Mouse (Mus musculus) lung, embryonic 16.5 days (tissue): ENCODE data around the gene Nupl1. TPM values are rescaled to one million over a fixed set of nuclear protein-coding genes. Genes with fewer than 3 reads are reported as not detected.

ENCODE experiments used
- ATAC-seq: fragments of 200-750 bp; cut with Nextera tagmentation; 2 replicates; pipeline ENCODE4 v1.8.0; 2017; ENCODE audit warnings: low read depth, mild to moderate bottlenecking, moderate library complexity
- H3K27ac ChIP-seq: fragments of 300-500 bp; sonication (generic); 2 replicates; pipeline ENCODE4 v1.5.1; 2014; ENCODE audit warnings: mild to moderate bottlenecking, control low read depth, low read length
- H3K27me3 ChIP-seq: fragments of 300-500 bp; sonication (generic); 2 replicates; pipeline ENCODE4 v1.6.1; 2014; ENCODE audit warnings: low read depth, low read length, mixed read lengths; ENCODE audit not compliant: control insufficient read depth, insufficient read depth
- H3K36me3 ChIP-seq: fragments of 300-500 bp; sonication (generic); 2 replicates; pipeline ENCODE4 v1.6.1; 2014; ENCODE audit warnings: low read length; ENCODE audit not compliant: control insufficient read depth, insufficient read depth
- H3K4me1 ChIP-seq: fragments of 300-500 bp; sonication (generic); replicated peaks from 2 replicates; pipeline ENCODE4 v1.6.1; 2014; ENCODE audit warnings: low read length, mixed read lengths; ENCODE audit not compliant: control insufficient read depth, insufficient read depth
- H3K4me2 ChIP-seq: fragments of 300-500 bp; sonication (generic); 2 replicates; pipeline ENCODE4 v1.6.1; 2014; ENCODE audit warnings: low read depth, low read length, control low read depth
- H3K4me3 ChIP-seq: fragments of 300-500 bp; sonication (generic); 2 replicates; pipeline ENCODE4 v1.5.1; 2014; ENCODE audit warnings: mild to moderate bottlenecking, low read length, control low read depth
- H3K9ac ChIP-seq: fragments of 300-500 bp; sonication (generic); 2 replicates; pipeline ENCODE4 v1.6.1; 2014; ENCODE audit warnings: low read length, control low read depth
- H3K9me3 ChIP-seq: fragments of 300-500 bp; sonication (generic); 2 replicates; pipeline ENCODE4 v1.6.1; 2016; ENCODE audit warnings: low read length; ENCODE audit not compliant: control insufficient read depth
- WGBS: fragments of 180-500 bp; shearing (Covaris S2); extraction: QIAGEN DNeasy Blood & Tissue Kit; methylation state at CpG from one replicate; pipeline ENCODE4 v1.1.7; 2014; 5-methylcytosine and 5-hydroxymethylcytosine counted together
- polyA plus RNA-seq: library from polyadenylated mRNA; unstranded; fragments of >200 nt; fragmentation: Nextera tagmentation; extraction: Ambion mirVana; gene quantifications from 2 replicates; pipeline ENCODE4 v1.2.1, GENCODE M21; 2015

Gene Nupl1
- polyA plus RNA-seq, 1 experiment from 2014 or later, result not detected

GRCm38 (mm10) chr14:60269333-60269732 lies 18.1 kb upstream of the Nupl1 start:
- Histone ChIP-seq H3K9ac (no peak overlapping the region), H3K4me1 (peaks cover 9% of the 10 kb centered on the region; the same call in 1 of the 2 replicates), H3K36me3 (no peaks in the 10 kb centered on the region), H3K4me3 (no peak overlapping the region), H3K27me3 (no peaks in the 10 kb centered on the region), H3K4me2 (no peak overlapping the region), H3K9me3 (no peaks in the 10 kb centered on the region), H3K27ac (no peak overlapping the region)
- ATAC-seq, result no peak
- 89% methylated on average over 6 of the region's 6 CpGs for WGBS

- Histone ChIP-seq H3K9ac (peak within 1 kb of the TSS; percentile 90), H3K4me1 (peaks cover 9% of the 10 kb centered on the region; the same call in 1 of the 2 replicates), H3K9me3 (no peaks in the 10 kb centered on the region), H3K36me3 (no peaks in the 10 kb centered on the region), H3K4me3 (peak within 1 kb of the TSS; percentile 94), H3K27ac (peak within 1 kb of the TSS; percentile 85), H3K4me2 (peak within 1 kb of the TSS; percentile 77), H3K27me3 (no peaks in the 10 kb centered on the region)
- under 1% methylated on average over 51 of the region's 51 CpGs for WGBS
- ATAC-seq, result peak; percentile 99
These were observed 14.0 kb upstream of the Nupl1 start, which contains the start of gene Mtmr6 for GRCm38 (mm10) chr14:60264990-60265876. TSS of gene Mtmr6 (plus strand) at chr14:60265228.

- no peaks in the 10 kb centered on the region for H3K9me3 ChIP-seq
- no peak overlapping the region for H3K27ac ChIP-seq
- no peak overlapping the region for H3K4me3 ChIP-seq
- no peak overlapping the region for H3K9ac ChIP-seq
- H3K27me3 ChIP-seq, result no peaks in the 10 kb centered on the region
- H3K4me2 ChIP-seq, result no peak overlapping the region
- ATAC-seq, result no peak
- peaks cover 5% of the 10 kb centered on the region; the same call in 1 of the 2 replicates for H3K4me1 ChIP-seq
- 60% methylated on average over 7 of the region's 7 CpGs for WGBS
- H3K36me3 ChIP-seq, result no peaks in the 10 kb centered on the region
These were observed 11.1 kb upstream of the Nupl1 start for GRCm38 (mm10) chr14:60262316-60262715.

GRCm38 (mm10) chr14:60257851-60258250 lies 6.6 kb upstream of the Nupl1 start:
- WGBS, result 80% methylated on average over 1 of the region's 1 CpGs
- no peak for ATAC-seq

GRCm38 (mm10) chr14:60257101-60257500 lies 5.9 kb upstream of the Nupl1 start:
- ATAC-seq, result no peak; the same call in 1 of the 2 replicates

More at GRCm38 (mm10) chr14:60257851-60258250, 6.6 kb upstream of the Nupl1 start:
- H3K27ac ChIP-seq, result no peak overlapping the region
- no peaks in the 10 kb centered on the region for H3K27me3 ChIP-seq
- H3K9ac ChIP-seq, result no peak overlapping the region
- no peak overlapping the region for H3K4me3 ChIP-seq
- no peaks in the 10 kb centered on the region for H3K4me1 ChIP-seq
- H3K36me3 ChIP-seq, result no peaks in the 10 kb centered on the region
- no peaks in the 10 kb centered on the region for H3K9me3 ChIP-seq
- H3K4me2 ChIP-seq, result no peak overlapping the region

GRCm38 (mm10) chr14:60256356-60256755 lies 5.1 kb upstream of the Nupl1 start:
- H3K4me1 ChIP-seq, result peaks cover 5% of the 10 kb centered on the region
- H3K9ac ChIP-seq, result no peak overlapping the region
- no peak overlapping the region for H3K4me2 ChIP-seq
- no peaks in the 10 kb centered on the region for H3K27me3 ChIP-seq
- H3K9me3 ChIP-seq, result no peaks in the 10 kb centered on the region
- H3K4me3 ChIP-seq, result no peak overlapping the region
- H3K36me3 ChIP-seq, result no peaks in the 10 kb centered on the region
- WGBS, result 31% methylated on average over 3 of the region's 3 CpGs
- ATAC-seq, result no peak; the same call in 1 of the 2 replicates
- no peak overlapping the region for H3K27ac ChIP-seq

More at GRCm38 (mm10) chr14:60257101-60257500, 5.9 kb upstream of the Nupl1 start:
- Histone ChIP-seq H3K36me3 (no peaks in the 10 kb centered on the region), H3K27ac (no peak overlapping the region), H3K27me3 (no peaks in the 10 kb centered on the region), H3K9me3 (no peaks in the 10 kb centered on the region), H3K4me2 (no peak overlapping the region), H3K4me1 (peaks cover 5% of the 10 kb centered on the region), H3K9ac (no peak overlapping the region), H3K4me3 (no peak overlapping the region)
- WGBS, result 54% methylated on average over 4 of the region's 4 CpGs

- Histone ChIP-seq H3K27ac (no peak overlapping the region), H3K27me3 (no peaks in the 10 kb centered on the region), H3K4me1 (peaks cover 9% of the 10 kb centered on the region), H3K9ac (no peak overlapping the region), H3K4me3 (no peak overlapping the region), H3K9me3 (no peaks in the 10 kb centered on the region), H3K4me2 (no peak overlapping the region), H3K36me3 (no peaks in the 10 kb centered on the region)
- no peak for ATAC-seq
These were observed 3.5 kb upstream of the Nupl1 start for GRCm38 (mm10) chr14:60254774-60255173.

- no peak for ATAC-seq
- H3K27me3 ChIP-seq, result no peaks in the 10 kb centered on the region
- WGBS, result 73% methylated on average over 3 of the region's 3 CpGs
These were observed 2.2 kb upstream of the Nupl1 start for GRCm38 (mm10) chr14:60253466-60253865.

More at GRCm38 (mm10) chr14:60253466-60253865, 2.2 kb upstream of the Nupl1 start:
- H3K9me3 ChIP-seq, result no peaks in the 10 kb centered on the region
- H3K36me3 ChIP-seq, result no peaks in the 10 kb centered on the region
- no peak overlapping the region for H3K27ac ChIP-seq
- H3K4me2 ChIP-seq, result no peak overlapping the region
- H3K4me3 ChIP-seq, result no peak overlapping the region
- H3K4me1 ChIP-seq, result peaks cover 10% of the 10 kb centered on the region
- H3K9ac ChIP-seq, result no peak overlapping the region
